Mouse (Mus musculus) MEL (cell line): ENCODE data around the gene Prkcq. TPM values are rescaled to one million over a fixed set of nuclear protein-coding genes. Genes with fewer than 3 reads are reported as not detected.

Source experiments
- DNase-seq: peaks from one replicate; pipeline ENCODE4 v3.0.0; 2011; ENCODE audit warnings: low read depth, low spot score
- H3K27ac ChIP-seq: 2 replicates; pipeline ENCODE4 v1.5.1; 2012; ENCODE audit warnings: low read depth, mild to moderate bottlenecking, control low read depth, low read length, moderate library complexity; ENCODE audit not compliant: control insufficient read depth
- H3K27me3 ChIP-seq, 2 experiments: fragments of 150-350 bp in 1 of 2; sonication (generic) in 1 of 2; 2 replicates each; pipeline ENCODE4 v1.6.1; 2012; ENCODE audit warnings: low read length in 2 of 2, mild to moderate bottlenecking in 2 of 2, improper control_type of control experiment in 1 of 2, moderate library complexity in 1 of 2; ENCODE audit not compliant: insufficient read depth in 2 of 2, control insufficient read depth in 1 of 2
- H3K36me3 ChIP-seq, 2 experiments: 2 replicates each; pipeline ENCODE4 v1.6.1; 2012 to 2014; ENCODE audit warnings: low read length in 2 of 2, improper control_type of control experiment in 1 of 2, inconsistent platforms in 1 of 2, mild to moderate bottlenecking in 1 of 2; ENCODE audit not compliant: insufficient read depth in 2 of 2, control insufficient read depth in 1 of 2
- H3K4me1 ChIP-seq, 2 experiments: fragments of 150-350 bp in 1 of 2; sonication (generic) in 1 of 2; 2 replicates each; pipeline ENCODE4 v1.6.1; 2012; ENCODE audit warnings: low read length in 2 of 2, improper control_type of control experiment in 1 of 2, mild to moderate bottlenecking in 1 of 2; ENCODE audit not compliant: insufficient read depth in 2 of 2, control insufficient read depth in 1 of 2
- H3K4me3 ChIP-seq, 2 experiments: fragments of 150-350 bp in 1 of 2; sonication (generic) in 1 of 2; 2 replicates each; pipeline ENCODE4 v1.5.1; 2012; ENCODE audit warnings: low read depth in 2 of 2, low read length in 2 of 2, mild to moderate bottlenecking in 2 of 2, moderate library complexity in 2 of 2, control low read depth in 1 of 2, improper control_type of control experiment in 1 of 2; ENCODE audit not compliant: control insufficient read depth in 1 of 2, insufficient read depth in 1 of 2
- H3K79me2 ChIP-seq: 2 replicates; pipeline ENCODE4 v1.6.1; 2012; ENCODE audit warnings: mild to moderate bottlenecking, low read length, moderate library complexity; ENCODE audit not compliant: control insufficient read depth, poor library complexity, insufficient read depth
- H3K9ac ChIP-seq: 2 replicates; pipeline ENCODE4 v1.6.1; 2012; ENCODE audit warnings: low read depth, mild to moderate bottlenecking, control low read depth, low read length, moderate library complexity; ENCODE audit not compliant: control insufficient read depth, poor library complexity, severe bottlenecking
- H3K9me3 ChIP-seq: fragments of 150-350 bp; sonication (generic); replicated peaks from 2 replicates; pipeline ENCODE4 v1.6.1; 2012; ENCODE audit warnings: mild to moderate bottlenecking, low read length, improper control_type of control experiment, moderate library complexity; ENCODE audit not compliant: insufficient read depth
- CTCF ChIP-seq, 3 experiments: IDR thresholded peaks in 2 of 3; conservative IDR thresholded peaks in 1 of 3; 2 replicates each; pipeline ENCODE4 v1.5.1; 2011 to 2012; ENCODE audit warnings: low read length in 3 of 3, low read depth in 2 of 3, mild to moderate bottlenecking in 2 of 3, improper control_type of control experiment in 1 of 3, inconsistent platforms in 1 of 3, mixed read lengths in 1 of 3, moderate library complexity in 1 of 3; ENCODE audit not compliant: control insufficient read depth in 1 of 3, insufficient read depth in 1 of 3, poor library complexity in 1 of 3, severe bottlenecking in 1 of 3
- E2F4 ChIP-seq: IDR thresholded peaks from 2 replicates; pipeline ENCODE4 v1.6.1; 2011; ENCODE audit warnings: low read depth, low read length, improper control_type of control experiment, borderline replicate concordance
- ETS1 ChIP-seq: IDR thresholded peaks from 2 replicates; pipeline ENCODE4 v1.6.1; 2012; ENCODE audit warnings: low read depth, mild to moderate bottlenecking, inconsistent platforms, low read length, improper control_type of control experiment, moderate library complexity
- GABPA ChIP-seq: IDR thresholded peaks from 2 replicates; pipeline ENCODE4 v1.6.1; 2012; ENCODE audit warnings: low read depth, mild to moderate bottlenecking, inconsistent platforms, low read length, improper control_type of control experiment, moderate library complexity
- GATA1 ChIP-seq: IDR thresholded peaks from 2 replicates; pipeline ENCODE4 v1.6.1; 2011; ENCODE audit warnings: low read depth, low read length, improper control_type of control experiment
- HCFC1 ChIP-seq: IDR thresholded peaks from 2 replicates; pipeline ENCODE4 v1.6.1; 2012; ENCODE audit warnings: low read depth, mild to moderate bottlenecking, inconsistent platforms, low read length, improper control_type of control experiment, moderate library complexity
- MAFK ChIP-seq: IDR thresholded peaks from 2 replicates; pipeline ENCODE4 v1.6.1; 2011; ENCODE audit warnings: low read depth, mild to moderate bottlenecking, low read length, improper control_type of control experiment, borderline replicate concordance
- MAX ChIP-seq: IDR thresholded peaks from 2 replicates; pipeline ENCODE4 v1.6.1; 2011; ENCODE audit warnings: low read length, improper control_type of control experiment
- MAZ ChIP-seq: IDR thresholded peaks from 2 replicates; pipeline ENCODE4 v1.6.1; 2012; ENCODE audit warnings: low read depth, mild to moderate bottlenecking, inconsistent platforms, low read length, improper control_type of control experiment
- MEF2A ChIP-seq: IDR thresholded peaks from 2 replicates; pipeline ENCODE4 v1.6.1; 2014; ENCODE audit warnings: low read depth, mild to moderate bottlenecking, inconsistent platforms, low read length, improper control_type of control experiment; ENCODE audit not compliant: poor library complexity, insufficient replicate concordance, severe bottlenecking; ENCODE audit errors: extremely low read depth
- MYB ChIP-seq: IDR thresholded peaks from 2 replicates; pipeline ENCODE4 v1.6.1; 2011; ENCODE audit warnings: mild to moderate bottlenecking, low read depth, low read length, improper control_type of control experiment
- MYC ChIP-seq: IDR thresholded peaks from 2 replicates; pipeline ENCODE4 v1.6.1; 2011; ENCODE audit warnings: low read depth, mild to moderate bottlenecking, low read length, improper control_type of control experiment, moderate library complexity
- NELFE ChIP-seq: IDR thresholded peaks from 2 replicates; pipeline ENCODE4 v1.6.1; 2011; ENCODE audit warnings: low read depth, low read length, improper control_type of control experiment
- POLR2AphosphoS2 ChIP-seq: IDR thresholded peaks from 2 replicates; pipeline ENCODE4 v1.6.1; 2011; ENCODE audit warnings: low read length, improper control_type of control experiment
- RCOR1 ChIP-seq: IDR thresholded peaks from 2 replicates; pipeline ENCODE4 v1.6.1; 2012; ENCODE audit warnings: low read depth, mild to moderate bottlenecking, inconsistent platforms, low read length, improper control_type of control experiment
- SMC3 ChIP-seq: IDR thresholded peaks from 2 replicates; pipeline ENCODE4 v1.6.1; 2011; ENCODE audit warnings: low read depth, low read length, improper control_type of control experiment
- TBP ChIP-seq: IDR thresholded peaks from 2 replicates; pipeline ENCODE4 v1.8.0; 2011; ENCODE audit warnings: low read depth, low read length, improper control_type of control experiment
- TCF12 ChIP-seq: IDR thresholded peaks from 2 replicates; pipeline ENCODE4 v1.6.1; 2014; ENCODE audit warnings: low read depth, mild to moderate bottlenecking, inconsistent platforms, low read length, improper control_type of control experiment, moderate library complexity
- UBTF ChIP-seq: IDR thresholded peaks from 2 replicates; pipeline ENCODE4 v1.6.1; 2012; ENCODE audit warnings: low read depth, mild to moderate bottlenecking, inconsistent platforms, low read length, improper control_type of control experiment, moderate library complexity, borderline replicate concordance; ENCODE audit not compliant: insufficient read depth
- USF1 ChIP-seq: IDR thresholded peaks from 2 replicates; pipeline ENCODE4 v1.6.1; 2014; ENCODE audit warnings: low read depth, mild to moderate bottlenecking, inconsistent platforms, low read length, improper control_type of control experiment, moderate library complexity
- USF2 ChIP-seq, 2 experiments: IDR thresholded peaks; 2 replicates each; pipeline ENCODE4 v1.6.1; 2011 to 2012; ENCODE audit warnings: improper control_type of control experiment in 2 of 2, low read length in 2 of 2, borderline replicate concordance in 1 of 2, inconsistent platforms in 1 of 2, low read depth in 1 of 2, mild to moderate bottlenecking in 1 of 2; ENCODE audit not compliant: insufficient read depth in 1 of 2
- ZC3H11A ChIP-seq: IDR thresholded peaks from 2 replicates; pipeline ENCODE4 v1.6.1; 2012; ENCODE audit warnings: low read depth, mild to moderate bottlenecking, inconsistent platforms, low read length, improper control_type of control experiment
- ZMIZ1 ChIP-seq: IDR thresholded peaks from 2 replicates; pipeline ENCODE4 v1.6.1; 2012; ENCODE audit warnings: low read depth, mild to moderate bottlenecking, inconsistent platforms, low read length, improper control_type of control experiment, moderate library complexity
- ZNF384 ChIP-seq: IDR thresholded peaks from 2 replicates; pipeline ENCODE4 v1.6.1; 2012; ENCODE audit warnings: low read depth, mild to moderate bottlenecking, inconsistent platforms, low read length, improper control_type of control experiment
- polyA plus RNA-seq, 2 experiments: library from polyadenylated mRNA; stranded (reverse) in 1 of 2; unstranded in 1 of 2; fragments of >175 nt in 1 of 2; fragments of >200 nt in 1 of 2; gene quantifications; 2 replicates each; pipeline versions ENCODE4 v1.2.1 to v1.2.4; 2012; ENCODE audit warnings: low replicate concordance in 2 of 2, low read depth in 1 of 2; ENCODE audit not compliant: insufficient read length in 2 of 2, insufficient read depth in 1 of 2, missing spikeins in 1 of 2
- total RNA-seq: library from RNA; depleted of rRNA; stranded (reverse); fragments of 300-350 nt; gene quantifications from 2 replicates; pipeline ENCODE4 v1.2.3, GENCODE M21; 2012

Gene Prkcq
- total and polyA plus RNA-seq, 3 experiments: 0.12 to 0.19 TPM; not detected in 1

DNA sequence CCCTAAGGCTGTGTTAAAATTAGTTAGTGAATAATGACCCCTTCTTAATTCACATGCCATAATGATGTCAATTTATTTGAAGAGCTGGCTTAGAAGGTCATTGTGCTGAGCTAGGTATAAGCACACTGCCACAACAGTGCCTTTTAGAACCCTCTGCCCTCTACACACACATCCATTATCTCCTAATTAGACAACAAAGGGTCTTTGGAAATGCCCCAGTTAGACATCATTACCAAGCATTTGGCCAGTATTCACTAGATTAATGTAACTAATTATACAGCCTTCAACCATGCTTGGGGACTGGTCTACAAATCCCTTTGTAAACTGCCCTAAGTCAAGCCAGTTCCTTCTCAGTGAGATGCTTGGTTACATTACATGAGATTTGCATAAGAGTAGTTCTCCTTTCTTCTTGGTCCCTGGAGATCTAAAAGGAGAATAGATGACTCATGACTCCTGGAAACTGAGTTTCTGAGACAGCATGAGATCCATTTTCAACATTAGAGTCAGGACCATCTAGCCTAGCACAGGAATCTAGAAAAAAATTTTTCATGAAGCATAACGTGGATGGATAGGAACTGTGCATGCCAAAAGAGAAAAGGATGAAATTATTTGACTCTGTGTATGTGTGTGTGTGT is 32.3 kb upstream of the Prkcq start:
- DNase-seq: no peak
- no peak overlapping the region for H3K27ac ChIP-seq
- no peaks in the 10 kb centered on the region for H3K36me3 ChIP-seq
- no peaks in the 10 kb centered on the region for H3K79me2 ChIP-seq
- TF ChIP-seq GATA1 (no peak), USF1 (no peak), USF2 (IDR thresholded peaks at IDR 0.05; ENCODE audit: borderline replicate concordance in 1 of 2, insufficient read depth in 1 of 2, low read depth in 1 of 2, low read length in 2 of 2) (no peak), UBTF (no peak), TCF12 (no peak), ZNF384 (no peak), MAZ (no peak), GABPA (no peak), MEF2A (no peak), ETS1 (no peak), ZMIZ1 (no peak), NELFE (no peak), MAFK (no peak), MYC (no peak), TBP (no peak), MAX (no peak), SMC3 (no peak), MYB (no peak)
- H3K4me3 ChIP-seq: no peak overlapping the region
- no peak overlapping the region for H3K9ac ChIP-seq
- H3K27me3 ChIP-seq: peaks cover 7 to 8% of the 10 kb centered on the region in 2 experiments
- no peaks in the 10 kb centered on the region for H3K9me3 ChIP-seq
- H3K4me1 ChIP-seq: no peaks in the 10 kb centered on the region

DNA sequence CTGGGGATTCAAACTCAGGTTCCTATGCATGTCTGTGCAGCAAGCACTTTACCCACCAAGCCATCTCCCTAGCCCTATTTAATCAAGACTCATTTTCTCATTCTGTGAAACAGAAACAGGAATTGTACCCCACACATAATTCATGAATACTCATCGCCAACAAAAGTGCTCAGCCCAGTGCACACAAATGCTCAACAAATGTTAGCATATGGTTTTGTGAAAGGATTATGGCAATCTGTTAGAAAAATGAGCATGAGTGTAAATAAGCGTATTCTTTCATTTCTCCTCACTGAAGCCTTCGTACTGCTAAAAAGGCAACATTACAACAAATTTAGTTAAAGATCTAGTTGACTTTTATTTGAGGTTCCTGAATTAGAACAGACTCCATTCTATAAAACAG is 31.5 kb upstream of the Prkcq start:
- Histone ChIP-seq H3K27me3 (peaks cover 8% of the 10 kb centered on the region in 2 experiments), H3K27ac (no peak overlapping the region), H3K4me1 (no peaks in the 10 kb centered on the region), H3K79me2 (no peaks in the 10 kb centered on the region), H3K36me3 (no peaks in the 10 kb centered on the region), H3K9ac (no peak overlapping the region), H3K9me3 (no peaks in the 10 kb centered on the region), H3K4me3 (no peak overlapping the region)
- TF ChIP-seq ETS1: no peak
- TF ChIP-seq GATA1: no peak
- no peak for TF ChIP-seq GABPA
- no peak for TF ChIP-seq E2F4
- no peak for TF ChIP-seq TBP
- TF ChIP-seq ZNF384: no peak
- TF ChIP-seq POLR2AphosphoS2: no peak
- no peak for TF ChIP-seq RCOR1
- TF ChIP-seq ZC3H11A: no peak
- no peak for TF ChIP-seq MAX
- no peak for TF ChIP-seq USF2 (IDR thresholded peaks at IDR 0.05; ENCODE audit: borderline replicate concordance in 1 of 2, insufficient read depth in 1 of 2, low read depth in 1 of 2, low read length in 2 of 2)
- TF ChIP-seq CTCF (IDR thresholded peaks at IDR 0.05 in 2 of 3, conservative IDR thresholded peaks at IDR 0.05 in 1 of 3; ENCODE audit: control insufficient read depth in 1 of 3, insufficient read depth in 1 of 3, low read depth in 2 of 3, low read length in 3 of 3, poor library complexity in 1 of 3, severe bottlenecking in 1 of 3): no peak
- no peak for TF ChIP-seq HCFC1
- no peak for TF ChIP-seq TCF12
- TF ChIP-seq ZMIZ1: no peak
- no peak for DNase-seq
